Mouse (Mus musculus) macrophage (primary cell): ENCODE data around the gene Fhl2. TPM values are rescaled to one million over a fixed set of nuclear protein-coding genes. Genes with fewer than 3 reads are reported as not detected.
A peak's percentile ranks its signal among the peaks of the same experiment; 100 is the strongest.

Source experiments
- H3K27ac ChIP-seq: fragments of 350-480 bp; formaldehyde crosslinking; 2 replicates; pipeline ENCODE4 v1.9.0; 2021
- H3K36me3 ChIP-seq: fragments of 350-480 bp; formaldehyde crosslinking; 2 replicates; pipeline ENCODE4 v1.9.0; 2021; ENCODE audit errors: inconsistent target
- H3K4me3 ChIP-seq: fragments of 350-480 bp; formaldehyde crosslinking; 2 replicates; pipeline ENCODE4 v1.9.0; 2021; ENCODE audit errors: inconsistent target
- H3K79me2 ChIP-seq: fragments of 350-480 bp; formaldehyde crosslinking; 2 replicates; pipeline ENCODE4 v1.9.0; 2021; ENCODE audit errors: inconsistent target
- WGBS: methylation state at CpG from one replicate; pipeline ENCODE4 v1.1.7; 2026; ENCODE audit warnings: inconsistent platforms; ENCODE audit not compliant: missing documents; 5-methylcytosine and 5-hydroxymethylcytosine counted together
- polyA plus RNA-seq: library from polyadenylated mRNA; stranded (reverse); fragments of 250-400 nt; gene quantifications from 3 replicates; pipeline ENCODE4 v1.2.4, GENCODE M21; 2018; ENCODE audit warnings: inconsistent platforms

The Fhl2 gene
- polyA plus RNA-seq, 1 experiment from 2014 or later, result not detected

DNA sequence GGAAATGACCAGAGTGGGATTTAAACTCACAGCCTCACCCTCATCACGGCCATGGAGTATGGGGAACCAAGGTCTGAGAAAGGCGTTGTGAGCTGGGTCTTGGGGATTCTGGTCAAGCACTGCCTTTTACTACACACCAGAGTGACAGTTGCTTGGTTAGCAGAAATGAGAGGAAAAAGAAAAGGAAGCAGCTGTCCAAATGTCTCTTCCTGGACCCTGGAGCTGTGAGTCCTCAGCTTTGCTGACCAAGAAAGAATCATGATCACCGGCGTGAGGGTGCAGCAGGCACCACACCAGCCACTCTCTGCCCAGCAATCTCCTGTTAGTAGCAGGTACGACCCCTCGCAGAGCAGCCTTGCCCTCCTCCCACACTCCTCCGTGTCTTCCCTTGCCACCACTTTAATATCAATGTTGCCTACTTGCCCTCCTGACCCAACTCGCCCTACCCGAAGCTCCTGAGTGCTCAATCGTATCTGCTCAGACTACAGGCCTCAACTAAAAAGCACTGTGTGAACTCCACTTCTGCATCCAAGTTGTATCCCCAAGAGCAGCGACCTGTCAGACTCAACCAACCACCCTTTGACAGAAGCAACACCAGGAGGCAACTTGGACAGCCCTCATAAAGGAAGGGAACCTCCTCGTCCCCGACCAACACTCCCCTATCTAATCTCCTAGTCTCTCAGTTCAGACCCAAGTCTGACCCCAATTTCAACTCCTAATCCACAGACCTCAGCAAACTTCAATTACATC, 105.3 kb downstream of the Fhl2 start:
- Histone ChIP-seq H3K27ac (peak overlapping the region; percentile 75), H3K36me3 (peaks cover 4% of the 10 kb centered on the region; the same call in 1 of the 2 replicates), H3K79me2 (peaks cover 56% of the 10 kb centered on the region), H3K4me3 (peak overlapping the region; percentile 83)
- WGBS, result 9% methylated on average over 13 of the region's 13 CpGs

- WGBS, result 86% methylated on average over 1 of the region's 1 CpGs
- H3K79me2 ChIP-seq, result peaks cover 66% of the 10 kb centered on the region
- peaks cover 4% of the 10 kb centered on the region; the same call in 1 of the 2 replicates for H3K36me3 ChIP-seq
- no peak overlapping the region for H3K27ac ChIP-seq
- H3K4me3 ChIP-seq, result no peak overlapping the region
These were observed 106.4 kb downstream of the Fhl2 start for GRCm38 (mm10) chr1:43090418-43090817.

GRCm38 (mm10) chr1:43082946-43083345, 113.8 kb downstream of the Fhl2 start:
- no peak overlapping the region for H3K4me3 ChIP-seq
- 95% methylated on average over 5 of the region's 5 CpGs for WGBS

DNA sequence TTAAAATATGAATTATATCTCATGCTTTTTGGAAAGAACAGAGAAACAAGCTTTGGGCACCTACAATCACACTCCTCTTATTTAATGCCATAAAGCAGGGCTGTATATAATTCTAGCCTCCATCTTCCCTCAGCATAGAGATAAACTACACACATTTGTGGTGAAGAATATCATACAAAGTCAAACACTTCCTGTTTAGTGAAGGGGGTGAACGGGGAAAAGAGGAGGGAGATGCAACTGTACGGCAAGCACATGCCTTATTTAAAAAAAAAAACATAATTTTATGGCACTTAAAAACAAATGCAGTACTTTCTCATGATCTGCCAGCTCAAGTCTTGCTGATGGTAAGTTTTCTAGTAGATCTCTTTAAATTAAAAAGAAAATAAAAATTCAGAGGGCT, 118.7 kb downstream of the Fhl2 start:
- no peak overlapping the region for H3K27ac ChIP-seq
- H3K36me3 ChIP-seq, result peaks cover 30% of the 10 kb centered on the region
- 53% methylated on average over 2 of the region's 2 CpGs for WGBS
- no peak overlapping the region for H3K4me3 ChIP-seq
- peaks cover 98% of the 10 kb centered on the region for H3K79me2 ChIP-seq

More at GRCm38 (mm10) chr1:43082946-43083345, 113.8 kb downstream of the Fhl2 start:
- peaks cover 100% of the 10 kb centered on the region for H3K79me2 ChIP-seq
- H3K27ac ChIP-seq, result no peak overlapping the region
- H3K36me3 ChIP-seq, result peaks cover 4% of the 10 kb centered on the region; the same call in 1 of the 2 replicates

- WGBS, result 93% methylated on average over 2 of the region's 2 CpGs
- H3K36me3 ChIP-seq, result peaks cover 44% of the 10 kb centered on the region
These were observed 122.0 kb downstream of the Fhl2 start for GRCm38 (mm10) chr1:43074791-43075190.

More at GRCm38 (mm10) chr1:43074791-43075190, 122.0 kb downstream of the Fhl2 start:
- Histone ChIP-seq H3K4me3 (no peak overlapping the region), H3K27ac (no peak overlapping the region), H3K79me2 (peaks cover 79% of the 10 kb centered on the region)

Other genes starting within 250 kb of the Fhl2 start
- not detected in 3 replicates for gene Gpr45, start 244.1 kb downstream of the Fhl2 start, polyA plus RNA-seq
- 33.2 to 39.5 TPM (median 35.6 TPM) in 3 replicates for gene Tgfbrap1, start 98.3 kb downstream of the Fhl2 start, polyA plus RNA-seq
- gene AI597479, start 98.3 kb downstream of the Fhl2 start, polyA plus RNA-seq, result 5.9 to 9.9 TPM (median 9.8 TPM) in 3 replicates
- 18.5 to 23.4 TPM (median 20.0 TPM) in 3 replicates for gene Nck2, start 247.6 kb upstream of the Fhl2 start, polyA plus RNA-seq